Mouse (Mus musculus) heart, postnatal 25 days (tissue): ENCODE measurements around the gene Gm17545. TPM values are rescaled to one million over a fixed set of nuclear protein-coding genes. Genes with fewer than 3 reads are reported as not detected.

Experiments
- DNase-seq: peaks from one replicate; pipeline ENCODE4 v3.0.0; 2022; ENCODE audit warnings: low spot score
- intact Hi-C: fragments of 180-260 bp; cut with DNase I; formaldehyde crosslinking; loops from one replicate; pipeline ENCODE4 v1.15.1; 2025
- total RNA-seq, 2 experiments: library from RNA; stranded (reverse); gene quantifications; 2 replicates each; pipeline ENCODE4 v1.2.3; 2021

The Gm17545 gene
- total RNA-seq, 2 experiments from 2014 or later, result not detected

GRCm38 (mm10) chr9:22438826-22439225, 15.3 kb upstream of the Gm17545 start:
- DNase-seq, result no peak
- intact Hi-C loops, result no loop called here

GRCm38 (mm10) chr9:22443157-22443556, 10.9 kb upstream of the Gm17545 start:
- intact Hi-C loops, result no loop called here
- DNase-seq, result no peak

DNA sequence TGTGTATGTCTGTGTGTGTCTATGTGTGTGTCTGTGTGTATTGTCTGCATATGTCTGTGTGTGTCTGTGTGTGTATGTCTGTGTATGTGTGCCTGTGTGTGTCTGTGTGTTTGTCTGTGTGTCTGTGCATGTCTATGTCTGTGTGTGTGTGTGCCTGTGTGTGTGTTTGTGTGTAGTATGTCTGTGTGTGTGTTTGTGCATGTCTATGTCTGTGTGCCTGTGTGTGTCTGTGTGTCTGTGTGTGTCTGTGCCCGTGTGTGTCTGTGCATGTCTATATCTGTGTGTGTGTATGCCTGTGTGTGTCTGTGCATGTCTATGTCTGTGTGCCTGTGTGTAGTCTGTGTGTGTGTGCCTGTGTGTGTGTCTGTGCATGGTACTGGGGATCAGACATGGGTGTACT, 9.0 kb upstream of the Gm17545 start:
- intact Hi-C loops, result no loop called here
- DNase-seq, result no peak

DNA sequence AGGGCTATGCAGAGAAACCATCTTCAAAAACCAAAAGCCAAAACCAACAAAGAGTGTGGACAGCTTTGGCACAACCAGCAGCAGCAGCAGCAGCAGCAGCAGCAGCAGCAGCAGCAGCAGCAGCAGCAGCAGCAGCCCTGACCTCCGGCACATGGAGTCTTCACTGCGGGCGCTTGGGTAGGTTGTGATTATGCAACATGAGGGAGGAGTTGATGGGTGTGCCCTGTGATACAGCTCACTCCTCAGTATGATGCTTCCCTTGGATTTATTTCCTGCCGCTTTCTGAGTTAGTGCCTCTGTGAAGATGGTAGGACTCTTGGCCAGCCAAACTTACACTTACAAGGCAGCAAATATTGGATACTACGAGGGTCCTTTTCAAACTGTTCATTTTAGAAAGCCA, 6.9 kb upstream of the Gm17545 start:
- no peak for DNase-seq
- intact Hi-C loops, result no loop called here

GRCm38 (mm10) chr9:22448420-22448819, 5.7 kb upstream of the Gm17545 start:
- no peak for DNase-seq
- intact Hi-C loops, result no loop called here

DNA sequence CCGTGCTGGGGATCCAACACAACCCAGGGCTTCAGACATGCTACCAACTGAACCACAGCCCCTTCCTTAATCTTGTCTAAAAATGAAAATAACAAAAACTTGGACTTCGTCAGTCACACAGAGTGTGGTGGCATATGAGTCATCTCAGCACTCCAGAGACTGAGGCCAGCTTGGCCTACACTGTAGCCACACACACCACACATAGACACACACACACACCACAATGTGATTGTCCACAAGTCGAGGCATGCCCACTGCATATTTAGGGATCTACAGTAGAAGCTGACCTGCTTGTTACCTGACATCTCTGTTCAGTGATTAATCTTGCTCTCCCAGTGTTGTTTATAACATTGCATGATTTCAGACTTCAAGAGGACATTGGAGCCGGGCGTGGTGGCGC, 4.9 kb upstream of the Gm17545 start:
- no peak for DNase-seq
- intact Hi-C loops, result no loop called here

DNA sequence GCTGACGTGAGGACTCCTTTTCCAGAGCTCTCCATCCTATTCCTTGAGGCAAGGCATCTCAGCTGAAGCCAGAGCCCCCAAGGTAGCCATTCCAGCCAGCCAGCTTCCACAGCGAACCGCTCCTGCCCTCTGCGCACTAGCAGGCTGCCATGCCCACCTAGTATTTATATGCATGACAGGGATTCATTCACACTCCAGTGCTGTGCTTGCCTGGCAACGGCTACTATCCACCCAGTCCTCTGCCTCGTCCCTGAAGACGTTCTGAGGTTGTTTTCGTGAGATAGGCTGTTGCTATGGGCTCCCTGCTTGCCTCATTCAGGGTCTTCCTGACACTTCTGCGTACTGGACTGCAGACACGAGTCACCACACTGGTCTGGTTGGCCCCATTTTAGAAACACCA, 1.4 kb upstream of the Gm17545 start:
- no peak for DNase-seq
- intact Hi-C loops, result no loop called here

- no peak for DNase-seq
- intact Hi-C loops, result no loop called here
These were observed 577 bp upstream of the Gm17545 start for GRCm38 (mm10) chr9:22453501-22453924.

DNA sequence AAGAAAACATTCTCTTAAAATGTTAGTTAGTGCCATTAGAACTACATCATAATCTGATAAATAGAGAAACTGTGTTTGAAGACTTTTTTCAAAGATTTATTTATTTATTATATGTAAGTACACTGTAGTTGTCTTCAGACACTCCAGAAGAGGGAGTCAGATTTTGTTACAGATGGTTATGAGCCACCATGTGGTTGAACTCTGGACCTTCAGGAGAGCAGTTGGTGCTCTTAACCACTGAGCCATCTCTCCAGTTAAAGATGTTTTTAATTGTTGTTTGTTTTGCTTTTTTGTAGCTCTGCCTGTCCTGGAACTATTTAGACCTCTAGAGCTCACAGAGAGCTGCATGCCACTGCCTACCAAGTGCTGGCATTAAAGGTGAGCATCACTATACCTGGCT, 951 bp downstream of the Gm17545 start:
- DNase-seq, result no peak
- intact Hi-C loops, result no loop called here

DNA sequence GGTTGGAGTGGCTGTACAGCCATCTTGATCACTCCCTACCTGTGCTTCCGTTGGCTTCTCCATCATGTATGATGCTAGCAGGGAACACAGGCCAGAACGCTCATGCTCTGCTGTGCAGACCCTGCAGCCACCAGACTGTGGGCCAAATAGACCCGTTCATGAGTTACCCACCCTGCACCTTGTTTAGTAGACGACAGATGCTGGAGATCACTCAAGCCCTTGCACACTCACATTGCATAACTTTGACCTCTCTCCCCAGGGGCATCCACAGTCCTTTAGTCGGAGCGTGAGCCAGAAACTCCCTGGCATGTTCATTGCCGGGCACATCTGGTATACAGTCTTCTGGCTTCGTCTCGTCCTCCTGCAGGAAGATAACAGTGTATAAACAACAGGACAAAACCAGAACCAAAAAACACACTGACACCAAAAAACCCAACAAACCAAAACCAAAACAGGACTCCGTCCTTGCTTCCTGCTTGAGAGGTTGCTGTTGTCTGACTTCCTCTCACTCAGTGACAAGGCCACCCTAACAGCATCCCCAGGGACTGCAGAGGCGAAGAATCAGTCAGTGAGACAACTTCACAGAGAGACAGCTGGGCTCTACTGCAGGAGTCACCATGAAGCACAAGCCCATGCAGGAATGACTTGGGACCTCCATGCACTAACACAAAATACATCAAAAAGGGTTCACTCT, 3.2 kb downstream of the Gm17545 start:
- DNase-seq, result no peak
- intact Hi-C loops, result no loop called here

- no peak for DNase-seq
- intact Hi-C loops, result no loop called here
These were observed 7.9 kb downstream of the Gm17545 start for GRCm38 (mm10) chr9:22461946-22462345.

GRCm38 (mm10) chr9:22466212-22466611, 12.1 kb downstream of the Gm17545 start:
- no peak for DNase-seq
- intact Hi-C loops, result no loop called here

GRCm38 (mm10) chr9:22467371-22468169, 13.5 kb downstream of the Gm17545 start:
- intact Hi-C loops, result no loop called here
- DNase-seq, result no peak

DNA sequence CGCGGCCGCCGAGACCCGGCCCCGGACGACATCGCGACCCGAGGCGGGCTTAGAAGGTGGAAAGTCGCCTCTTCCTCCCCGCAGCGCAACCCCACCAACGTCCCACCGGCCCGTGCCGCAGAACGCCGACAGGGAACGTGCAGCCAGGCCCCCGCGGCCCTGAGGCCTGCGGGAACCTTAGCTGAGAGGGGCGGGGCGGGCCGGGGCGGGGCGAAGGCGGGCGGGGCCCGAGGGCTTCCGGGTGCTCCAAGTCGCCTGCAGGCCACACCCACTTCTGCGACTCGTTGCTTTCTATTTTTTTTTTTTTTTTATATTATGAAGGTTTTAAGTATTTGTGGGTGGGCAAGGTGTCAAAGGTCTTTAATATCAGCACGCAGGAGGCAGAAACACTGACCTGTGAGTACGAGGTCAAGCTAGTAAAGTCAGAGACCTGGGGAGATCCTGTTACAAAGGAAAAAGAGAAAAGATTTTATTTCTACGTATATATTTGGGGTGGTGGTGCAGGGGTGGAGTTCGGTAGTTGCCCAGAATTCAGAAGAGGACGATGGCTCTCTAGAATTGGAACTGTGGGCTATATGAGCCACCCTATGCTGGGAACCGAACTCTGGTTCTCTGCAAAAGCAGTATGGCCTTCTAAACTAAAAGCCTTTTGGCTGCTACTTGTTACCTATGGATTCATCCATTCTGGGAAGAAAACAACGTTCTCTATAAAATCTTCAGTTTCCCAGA, 14.2 kb downstream of the Gm17545 start:
- DNase-seq, result peak; percentile 21
- intact Hi-C loops, result no loop called here

DNA sequence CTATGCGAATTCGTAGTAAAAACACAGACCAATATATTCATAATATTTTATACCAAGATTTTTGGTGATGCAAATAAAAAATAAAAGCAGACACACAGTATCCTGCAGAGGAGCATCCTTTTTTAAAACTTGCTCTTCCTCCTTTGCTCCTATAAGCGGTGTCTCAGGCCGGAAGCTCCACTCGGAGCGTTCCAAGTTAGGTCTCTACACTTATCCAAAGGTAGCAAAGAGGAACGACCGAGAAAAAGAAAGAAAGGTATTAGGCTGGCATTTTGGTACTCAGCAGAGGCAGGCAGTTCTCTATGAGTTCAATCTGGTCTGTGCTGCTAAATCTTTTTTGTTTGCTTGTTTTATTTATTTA, 14.8 kb downstream of the Gm17545 start:
- intact Hi-C loops, result no loop called here
- DNase-seq, result no peak

DNA sequence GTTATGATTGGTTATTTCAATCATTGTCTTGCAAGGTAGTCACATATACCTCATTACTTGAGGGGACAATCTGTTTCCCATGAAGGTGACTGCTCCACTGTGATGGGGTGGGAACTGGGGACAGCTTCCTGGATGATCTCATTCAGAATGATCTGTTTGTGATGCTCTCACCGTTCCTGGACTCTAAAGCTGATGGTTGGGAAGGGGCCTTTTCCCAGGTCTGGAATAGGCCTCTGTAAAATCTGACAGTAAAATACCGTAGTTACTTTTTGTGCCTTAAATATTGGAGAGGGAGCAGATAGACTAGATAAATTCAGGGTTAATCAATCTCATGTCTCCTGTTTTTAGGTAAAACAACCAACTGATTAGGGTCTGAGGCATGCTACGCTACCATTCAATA, 15.6 kb downstream of the Gm17545 start, which contains the start of gene Rp9:
TSS of gene Rp9 (minus strand) at position 101 of the 400 bp plus-strand sequence.
- no peak for DNase-seq
- intact Hi-C loops, result no loop called here

GRCm38 (mm10) chr9:22475424-22475868, 21.4 kb downstream of the Gm17545 start, which contains the start of gene Bbs9:
Bbs9 (plus strand) TSS chr9:22475715.
- intact Hi-C loops, result no loop called here
- peak; percentile 87 for DNase-seq

DNA sequence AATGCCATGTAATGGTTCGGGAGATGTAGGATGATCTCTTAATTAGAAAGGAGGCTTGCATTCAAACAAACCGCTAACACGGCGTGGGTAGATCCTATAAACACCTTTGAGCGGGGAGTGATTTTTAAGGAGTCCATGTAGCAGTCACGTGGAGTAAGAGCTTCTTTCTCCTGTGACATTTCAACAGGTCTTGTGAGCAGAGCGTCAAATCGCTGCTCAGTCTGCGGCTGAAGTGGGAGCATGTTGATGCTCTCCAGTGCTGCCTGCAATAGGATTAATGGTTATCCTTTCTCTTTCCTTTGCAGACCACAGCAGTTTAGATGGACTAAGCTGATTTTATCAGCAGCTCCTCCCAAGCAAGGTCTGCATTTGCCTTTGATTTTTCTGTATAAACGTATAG, 22.2 kb downstream of the Gm17545 start:
- intact Hi-C loops, result no loop called here
- DNase-seq, result no peak

DNA sequence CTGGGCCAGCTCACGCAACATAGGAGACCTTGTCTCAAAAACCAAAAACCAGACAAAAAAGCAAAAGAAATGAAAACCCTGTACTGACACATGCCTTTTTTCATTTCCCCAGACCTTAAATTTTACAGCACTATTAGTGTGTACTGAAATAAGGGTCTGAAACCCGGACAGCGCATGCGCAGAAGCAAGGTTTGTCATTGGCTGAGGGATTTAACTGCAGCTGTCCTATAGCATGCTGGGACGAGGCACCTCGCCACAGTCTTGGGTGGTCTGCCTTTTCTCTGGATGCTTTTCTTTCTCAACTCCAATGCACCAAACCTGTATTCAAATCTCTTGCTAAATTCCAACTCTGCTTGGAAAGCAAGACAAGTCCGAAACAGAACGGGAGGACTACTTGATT, 24.9 kb downstream of the Gm17545 start:
- DNase-seq, result no peak
- intact Hi-C loops, result no loop called here

DNA sequence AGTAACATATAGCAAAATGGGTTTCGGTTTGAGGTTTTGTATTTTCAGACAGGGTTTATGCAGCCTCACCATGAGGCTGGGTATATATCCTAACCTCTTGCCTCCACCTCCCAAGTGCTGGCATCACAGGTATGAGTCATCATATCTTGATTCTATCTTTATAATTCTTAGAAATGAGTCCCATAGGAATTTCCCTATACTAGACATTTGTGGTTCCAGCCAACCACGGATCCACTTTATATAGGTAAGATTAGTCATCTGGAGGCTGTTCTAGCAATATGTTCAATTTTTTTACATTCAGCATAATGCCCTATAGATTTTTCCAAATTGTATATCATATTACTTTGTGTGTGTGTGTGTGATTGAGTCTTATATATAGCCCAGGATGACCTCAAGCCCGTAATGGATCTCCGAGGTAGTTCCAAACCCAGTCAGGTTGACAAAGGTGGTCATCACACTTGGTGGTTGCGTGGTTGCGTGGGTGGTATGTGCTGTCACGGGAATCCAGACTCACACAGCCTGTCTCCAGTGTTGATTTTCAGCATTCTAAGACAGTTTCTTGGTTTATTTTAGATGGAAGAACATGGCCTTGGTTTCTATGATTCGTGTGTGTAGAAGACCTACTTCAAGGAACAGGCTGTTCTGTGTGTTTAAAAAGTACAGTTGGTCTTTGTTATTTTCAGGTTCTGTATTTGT, 29.9 kb downstream of the Gm17545 start:
- DNase-seq, result no peak
- intact Hi-C loops, result no loop called here
